Mouse (Mus musculus) cerebellum, adult 11 months (tissue): ENCODE data around the gene Ano5.

Experiments
- DNase-seq: peaks from one replicate; pipeline ENCODE4 v3.0.0; 2022

The Ano5 gene

GRCm38 (mm10) chr7:51510671-51511651 lies at the start of gene Ano5:
Ano5 (plus strand) TSS chr7:51511029.
- peak; percentile 77 for DNase-seq

- no peak for DNase-seq
These were observed 11.4 kb upstream of the Ano5 start for GRCm38 (mm10) chr7:51499396-51499795.

- no peak for DNase-seq
These were observed 6.9 kb upstream of the Ano5 start for GRCm38 (mm10) chr7:51503940-51504339.

GRCm38 (mm10) chr7:51510147-51510546 lies 682 bp upstream of the Ano5 start:
- no peak for DNase-seq

- DNase-seq, result no peak
These were observed 28.5 kb downstream of the Ano5 start for GRCm38 (mm10) chr7:51539344-51539743.

GRCm38 (mm10) chr7:51540736-51541135 lies 29.9 kb downstream of the Ano5 start:
- peak; percentile 18 for DNase-seq

- DNase-seq, result no peak
These were observed 89.2 kb downstream of the Ano5 start for GRCm38 (mm10) chr7:51600021-51600420.

- DNase-seq, result no peak
These were observed 92.9 kb downstream of the Ano5 start for GRCm38 (mm10) chr7:51603741-51604140.

- no peak for DNase-seq
These were observed 103.6 kb downstream of the Ano5 start for GRCm38 (mm10) chr7:51614404-51614803.

GRCm38 (mm10) chr7:51617941-51618340 lies 107.1 kb downstream of the Ano5 start:
- DNase-seq, result no peak

- no peak for DNase-seq
These were observed 107.6 kb downstream of the Ano5 start for GRCm38 (mm10) chr7:51618412-51618811.

- DNase-seq, result no peak
These were observed 109.1 kb downstream of the Ano5 start for GRCm38 (mm10) chr7:51619977-51620376.

- peak; percentile 11 for DNase-seq
These were observed 110.9 kb downstream of the Ano5 start, which contains the start of gene Slc17a6 for GRCm38 (mm10) chr7:51621694-51622145. Slc17a6 (plus strand) TSS chr7:51622006.

- DNase-seq, result no peak
These were observed 111.4 kb downstream of the Ano5 start for GRCm38 (mm10) chr7:51622196-51622595.

- no peak for DNase-seq
These were observed 111.8 kb downstream of the Ano5 start for GRCm38 (mm10) chr7:51622666-51623065.

- DNase-seq, result no peak
These were observed 113.6 kb downstream of the Ano5 start for GRCm38 (mm10) chr7:51624336-51624897.

GRCm38 (mm10) chr7:51625161-51625560 lies 114.3 kb downstream of the Ano5 start:
- no peak for DNase-seq

GRCm38 (mm10) chr7:51625591-51626255 lies 114.9 kb downstream of the Ano5 start:
- DNase-seq, result no peak

- DNase-seq, result no peak
These were observed 115.7 kb downstream of the Ano5 start for GRCm38 (mm10) chr7:51626451-51627000.

GRCm38 (mm10) chr7:51627001-51627631 lies 116.3 kb downstream of the Ano5 start:
- no peak for DNase-seq

GRCm38 (mm10) chr7:51627666-51628065 lies 116.8 kb downstream of the Ano5 start:
- DNase-seq, result no peak

- DNase-seq, result no peak
These were observed 117.5 kb downstream of the Ano5 start for GRCm38 (mm10) chr7:51628349-51628748.

- no peak for DNase-seq
These were observed 118.4 kb downstream of the Ano5 start for GRCm38 (mm10) chr7:51629206-51629605.
